Mouse (Mus musculus): Measurements from ENCODE around the gene Mtpn. TPM values are rescaled to one million over a fixed set of nuclear protein-coding genes. Genes with fewer than 3 reads are reported as not detected.
A peak's percentile ranks its signal among the peaks of the same experiment; 100 is the strongest.

Gene Mtpn
- polyA plus RNA-seq (2015; fragmentation: Nextera tagmentation; extraction: Ambion mirVana): 141 and 147 TPM in 2 replicates

DNA sequence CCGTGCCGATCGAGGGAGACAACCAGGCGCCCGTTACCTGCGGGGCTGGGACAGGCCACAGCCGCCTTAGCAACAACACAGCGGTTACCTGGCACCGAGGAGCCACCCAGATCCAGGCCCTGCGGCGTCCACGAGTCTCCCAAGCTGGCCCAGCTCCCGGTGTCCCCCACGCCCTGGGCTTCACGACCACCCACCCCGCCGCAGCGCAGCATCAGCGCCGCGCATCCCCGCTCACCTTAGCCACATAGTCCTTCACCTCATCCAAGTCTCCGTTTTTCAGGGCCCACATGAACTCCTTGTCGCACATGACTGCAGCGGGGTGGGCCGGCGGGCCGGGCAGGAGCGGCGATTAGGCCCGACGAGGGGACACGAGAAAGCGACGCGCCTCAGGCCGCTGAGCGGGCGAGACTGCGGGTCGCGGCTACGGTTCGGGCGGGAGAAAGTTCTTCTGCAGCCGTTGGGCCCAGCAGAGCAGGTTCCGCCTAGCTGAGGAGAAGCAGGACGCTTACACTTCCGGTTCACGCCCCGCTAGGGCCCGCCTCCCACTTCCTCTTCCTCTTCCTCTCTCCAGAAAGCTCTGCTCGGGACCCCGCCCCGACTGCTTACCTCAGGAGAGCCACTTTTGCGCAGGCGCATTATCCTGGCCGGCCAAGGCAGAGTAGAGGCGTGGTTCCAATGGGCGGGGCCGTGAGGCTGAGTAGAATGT lies at the start of gene Mtpn:
Mtpn (minus strand) TSS at position 585 of the 706 bp plus-strand sequence.
- no peaks in the 10 kb centered on the region for H3K9me3 ChIP-seq
- WGBS: under 1% methylated on average over 61 of the region's 61 CpGs

GRCm38 (mm10) chr6:35568731-35569130 lies 29.0 kb upstream of the Mtpn start:
- Histone ChIP-seq H3K9me3 (no peaks in the 10 kb centered on the region), H3K27ac (no peak overlapping the region), H3K4me1 (replicated peaks) (no peaks in the 10 kb centered on the region), H3K36me3 (no peaks in the 10 kb centered on the region), H3K4me3 (replicated peaks) (no peak overlapping the region), H3K9ac (no peak overlapping the region), H3K27me3 (replicated peaks) (no peaks in the 10 kb centered on the region), H3K4me2 (replicated peaks) (no peak overlapping the region)
- ATAC-seq: no peak

More for the DNA sequence above, at the start of gene Mtpn:
- Histone ChIP-seq H3K4me3 (replicated peaks) (peak within 1 kb of the TSS; percentile 97), H3K9ac (peak within 1 kb of the TSS; percentile 93), H3K27ac (peak within 1 kb of the TSS; percentile 87), H3K36me3 (no peaks in the 10 kb centered on the region), H3K4me1 (replicated peaks) (no peaks in the 10 kb centered on the region), H3K4me2 (replicated peaks) (peak within 1 kb of the TSS; percentile 60), H3K27me3 (replicated peaks) (no peaks in the 10 kb centered on the region)
- peak; percentile 100 for ATAC-seq

DNA sequence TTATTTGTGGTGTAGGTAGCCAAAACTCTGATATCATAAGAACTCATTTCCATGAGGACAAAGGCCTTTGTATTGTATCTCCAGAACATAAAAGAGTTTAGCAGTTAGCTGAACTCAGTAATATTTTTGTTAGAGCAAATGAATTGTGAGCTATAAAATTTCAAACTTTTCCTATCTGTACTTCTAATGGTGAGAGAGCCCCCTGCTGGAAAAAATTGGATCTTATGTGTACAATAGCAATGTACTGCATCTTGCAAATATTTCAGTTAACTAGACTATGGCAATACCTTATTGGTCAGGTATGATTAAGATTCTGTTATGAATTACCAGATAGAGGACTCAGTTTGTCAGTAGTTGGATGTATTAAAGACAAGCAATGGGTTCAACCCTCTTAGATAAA lies 28.1 kb upstream of the Mtpn start:
- no peak for ATAC-seq
- H3K36me3 ChIP-seq: no peaks in the 10 kb centered on the region
- no peaks in the 10 kb centered on the region for H3K9me3 ChIP-seq
- H3K27ac ChIP-seq: no peak overlapping the region
- no peaks in the 10 kb centered on the region for H3K27me3 ChIP-seq (replicated peaks)
- no peak overlapping the region for H3K4me2 ChIP-seq (replicated peaks)
- no peak overlapping the region for H3K4me3 ChIP-seq (replicated peaks)
- no peaks in the 10 kb centered on the region for H3K4me1 ChIP-seq (replicated peaks)
- H3K9ac ChIP-seq: no peak overlapping the region

DNA sequence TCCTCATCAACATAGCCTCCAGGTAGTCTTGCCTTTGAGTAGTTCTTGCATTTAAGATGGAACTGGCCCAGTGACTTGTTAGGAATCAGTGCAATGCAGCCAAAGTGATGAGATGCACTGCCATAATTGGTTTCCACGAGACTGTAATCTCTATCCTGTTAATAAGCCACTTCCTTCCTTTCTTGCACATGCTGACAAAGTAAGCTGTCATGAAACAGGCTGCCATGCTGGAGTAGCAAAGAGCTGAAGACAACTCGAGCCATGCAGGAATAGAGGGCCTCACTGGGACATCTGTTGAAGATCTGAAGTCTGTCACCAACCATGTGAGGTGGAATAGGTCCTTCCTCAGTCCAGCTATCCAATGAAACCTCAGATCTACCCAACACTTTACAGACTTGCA lies 20.3 kb upstream of the Mtpn start:
- 69% methylated on average over 2 of the region's 2 CpGs for WGBS

DNA sequence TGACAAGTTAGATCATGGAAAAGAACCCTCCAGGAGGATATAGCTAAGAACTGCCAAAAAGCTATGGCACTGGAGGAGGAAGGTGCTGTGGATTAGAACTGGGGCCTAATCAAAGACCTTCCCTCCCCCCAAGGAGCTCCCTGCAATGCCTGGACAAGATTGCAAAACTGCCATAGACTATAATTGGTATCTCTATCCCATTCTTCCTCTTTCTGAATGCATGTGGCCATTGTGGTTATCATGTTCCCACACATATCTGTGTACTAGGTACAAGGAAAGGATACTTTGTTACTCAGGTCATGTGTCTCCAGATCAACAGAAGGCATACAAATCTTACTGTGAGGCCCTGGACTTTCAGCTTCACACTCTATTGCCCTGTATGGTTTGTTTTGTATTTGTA lies 4.7 kb upstream of the Mtpn start:
- no peaks in the 10 kb centered on the region for H3K36me3 ChIP-seq
- H3K4me1 ChIP-seq (replicated peaks): no peaks in the 10 kb centered on the region
- H3K27ac ChIP-seq: no peak overlapping the region
- H3K9ac ChIP-seq: no peak overlapping the region
- H3K9me3 ChIP-seq: no peaks in the 10 kb centered on the region; the same call in 1 of the 2 replicates
- H3K4me3 ChIP-seq (replicated peaks): no peak overlapping the region
- H3K27me3 ChIP-seq (replicated peaks): no peaks in the 10 kb centered on the region
- no peak for ATAC-seq
- no peak overlapping the region for H3K4me2 ChIP-seq (replicated peaks)

More for the DNA sequence above, 20.3 kb upstream of the Mtpn start:
- no peak overlapping the region for H3K27ac ChIP-seq
- H3K4me2 ChIP-seq (replicated peaks): no peak overlapping the region
- no peak overlapping the region for H3K9ac ChIP-seq
- no peak overlapping the region for H3K4me3 ChIP-seq (replicated peaks)
- no peaks in the 10 kb centered on the region for H3K36me3 ChIP-seq
- no peak for ATAC-seq
- no peaks in the 10 kb centered on the region for H3K27me3 ChIP-seq (replicated peaks)
- no peaks in the 10 kb centered on the region for H3K9me3 ChIP-seq
- no peaks in the 10 kb centered on the region for H3K4me1 ChIP-seq (replicated peaks)

- no peaks in the 10 kb centered on the region; the same call in 1 of the 2 replicates for H3K9me3 ChIP-seq
Observed at GRCm38 (mm10) chr6:35542656-35543400, 3.1 kb upstream of the Mtpn start.

DNA sequence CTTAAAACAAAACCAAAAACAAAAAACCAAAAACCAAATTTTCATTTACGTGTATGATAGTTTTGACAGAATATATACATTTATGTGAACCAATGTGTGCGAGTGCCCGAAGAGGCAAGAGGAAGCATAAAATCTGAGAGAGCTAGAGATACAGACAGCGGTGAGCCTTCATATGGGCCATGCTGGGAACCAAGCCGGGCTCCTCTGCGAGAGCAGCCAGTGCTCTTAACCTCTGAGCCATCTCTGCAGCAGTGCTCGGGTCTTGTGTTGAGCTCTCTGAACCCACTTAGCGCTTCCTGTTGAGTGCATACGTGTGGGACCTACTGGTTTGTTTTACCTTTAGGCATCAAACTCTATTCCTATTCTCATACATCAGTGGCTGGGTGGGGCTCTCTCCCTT lies 689 bp upstream of the Mtpn start:
- no peak overlapping the region for H3K4me2 ChIP-seq (replicated peaks)
- ATAC-seq: no peak
- H3K36me3 ChIP-seq: no peaks in the 10 kb centered on the region
- H3K4me3 ChIP-seq (replicated peaks): no peak overlapping the region
- no peak overlapping the region for H3K9ac ChIP-seq
- 93% methylated on average over 9 of the region's 9 CpGs for WGBS
- H3K27ac ChIP-seq: no peak overlapping the region
- no peaks in the 10 kb centered on the region for H3K27me3 ChIP-seq (replicated peaks)
- no peaks in the 10 kb centered on the region for H3K9me3 ChIP-seq
- no peaks in the 10 kb centered on the region for H3K4me1 ChIP-seq (replicated peaks)

More at GRCm38 (mm10) chr6:35542656-35543400, 3.1 kb upstream of the Mtpn start:
- H3K27ac ChIP-seq: no peak overlapping the region
- ATAC-seq: no peak
- H3K4me3 ChIP-seq (replicated peaks): no peak overlapping the region
- 78% methylated on average over 8 of the region's 8 CpGs for WGBS
- no peaks in the 10 kb centered on the region for H3K36me3 ChIP-seq
- no peak overlapping the region for H3K9ac ChIP-seq
- no peak overlapping the region for H3K4me2 ChIP-seq (replicated peaks)
- H3K4me1 ChIP-seq (replicated peaks): no peaks in the 10 kb centered on the region
- H3K27me3 ChIP-seq (replicated peaks): no peaks in the 10 kb centered on the region

DNA sequence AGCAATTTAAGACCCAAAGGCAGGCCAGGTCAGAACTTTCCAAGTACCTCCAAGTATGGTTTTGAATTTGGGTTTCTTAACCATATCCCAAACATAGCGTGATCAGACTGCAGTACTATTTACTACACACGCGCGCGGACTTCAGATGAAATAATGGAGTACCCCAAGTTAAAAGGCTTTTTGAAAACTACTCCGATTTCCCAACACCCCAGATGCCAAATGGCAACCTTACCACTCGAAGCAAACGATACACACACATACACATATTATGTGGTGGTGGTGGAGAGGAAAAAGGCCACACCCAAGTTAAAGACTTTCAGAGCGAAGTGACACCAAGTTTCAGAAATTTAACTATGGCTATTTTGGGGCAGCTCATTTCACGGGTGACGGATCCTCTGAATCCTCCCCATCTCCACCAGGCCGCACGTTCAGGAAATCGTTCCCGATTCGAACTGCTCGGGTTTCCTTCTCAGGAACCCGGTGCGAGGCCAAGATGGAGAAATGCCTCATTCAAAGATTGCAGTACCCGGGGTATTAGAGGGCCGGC lies 858 bp downstream of the Mtpn start:
- peak overlapping the region; percentile 87 for H3K27ac ChIP-seq
- H3K36me3 ChIP-seq: no peaks in the 10 kb centered on the region
- WGBS: 3% methylated on average over 21 of the region's 21 CpGs
- no peak for ATAC-seq
- H3K9me3 ChIP-seq: no peaks in the 10 kb centered on the region
- H3K27me3 ChIP-seq (replicated peaks): no peaks in the 10 kb centered on the region
- no peaks in the 10 kb centered on the region for H3K4me1 ChIP-seq (replicated peaks)
- peak overlapping the region; percentile 60 for H3K4me2 ChIP-seq (replicated peaks)
- peak overlapping the region; percentile 97 for H3K4me3 ChIP-seq (replicated peaks)
- peak overlapping the region; percentile 93 for H3K9ac ChIP-seq

DNA sequence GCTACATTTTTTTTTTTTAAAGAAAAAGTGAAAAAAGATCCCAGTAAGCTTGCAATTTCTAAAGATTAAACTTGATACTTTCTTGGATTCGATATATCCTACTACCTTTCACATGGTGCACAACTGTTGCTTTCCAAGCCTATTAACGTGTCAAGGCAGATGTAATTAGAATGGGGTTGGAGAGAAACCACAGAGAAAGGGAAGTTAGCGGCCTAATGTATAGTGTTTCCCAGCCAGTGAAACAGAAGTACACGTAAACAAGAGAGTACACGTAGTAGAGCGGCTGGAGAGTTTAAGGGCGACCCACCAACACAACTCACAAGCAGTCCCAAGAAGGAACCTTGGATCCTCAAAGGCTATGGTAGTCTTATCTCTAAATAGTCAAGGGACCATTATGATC lies 3.7 kb downstream of the Mtpn start:
- Histone ChIP-seq H3K27me3 (replicated peaks) (no peaks in the 10 kb centered on the region), H3K4me2 (replicated peaks) (no peak overlapping the region), H3K27ac (no peak overlapping the region), H3K4me1 (replicated peaks) (no peaks in the 10 kb centered on the region), H3K9ac (no peak overlapping the region), H3K9me3 (no peaks in the 10 kb centered on the region), H3K4me3 (replicated peaks) (no peak overlapping the region), H3K36me3 (no peaks in the 10 kb centered on the region)
- no peak for ATAC-seq
- WGBS: 82% methylated on average over 7 of the region's 7 CpGs

DNA sequence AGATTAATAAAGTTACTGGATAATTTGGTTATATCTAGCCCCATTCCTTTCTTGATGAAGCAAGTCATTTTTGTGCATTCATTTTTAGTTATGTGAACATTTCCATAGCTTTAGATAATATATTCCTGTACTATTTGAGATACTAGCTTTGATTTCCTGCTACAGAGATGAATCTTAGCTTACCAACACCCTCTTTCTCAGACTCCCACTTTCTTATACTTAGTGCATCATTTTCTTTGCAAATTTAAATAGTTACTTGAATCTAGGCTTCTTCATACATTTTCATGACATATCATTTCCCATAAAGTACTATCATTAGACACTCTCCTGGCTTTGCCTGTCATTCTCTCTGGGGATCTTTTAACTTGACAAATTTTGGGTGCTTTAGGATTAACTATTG lies 26.3 kb downstream of the Mtpn start:
- no peak for ATAC-seq
- no peaks in the 10 kb centered on the region for H3K36me3 ChIP-seq
- no peak overlapping the region for H3K4me3 ChIP-seq (replicated peaks)
- no peaks in the 10 kb centered on the region for H3K27me3 ChIP-seq (replicated peaks)
- H3K27ac ChIP-seq: no peak overlapping the region
- no peaks in the 10 kb centered on the region for H3K4me1 ChIP-seq (replicated peaks)
- no peak overlapping the region for H3K4me2 ChIP-seq (replicated peaks)
- no peak overlapping the region for H3K9ac ChIP-seq
- H3K9me3 ChIP-seq: no peaks in the 10 kb centered on the region

DNA sequence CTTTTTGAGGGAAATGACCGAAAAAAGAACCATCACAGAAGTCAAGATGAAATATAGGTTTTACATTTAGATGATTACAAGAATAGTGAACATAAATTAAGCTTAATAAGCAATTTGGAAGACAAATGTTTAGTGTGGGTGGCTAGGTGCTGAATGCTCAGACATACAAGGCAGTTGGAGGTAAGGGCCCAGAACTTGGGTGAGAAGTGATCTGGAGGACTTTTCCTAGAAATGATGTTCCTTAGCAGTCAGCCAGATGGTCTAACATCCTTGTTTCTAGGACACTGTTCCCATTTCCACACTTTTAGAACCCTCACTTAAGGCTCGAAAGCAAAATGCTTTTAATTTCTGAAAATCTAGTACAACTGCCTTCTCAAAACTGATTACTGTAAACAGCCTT lies 34.9 kb downstream of the Mtpn start:
- Histone ChIP-seq H3K27me3 (replicated peaks) (no peaks in the 10 kb centered on the region), H3K9me3 (no peaks in the 10 kb centered on the region), H3K4me2 (replicated peaks) (no peak overlapping the region), H3K36me3 (no peaks in the 10 kb centered on the region), H3K4me1 (replicated peaks) (no peaks in the 10 kb centered on the region), H3K9ac (no peak overlapping the region), H3K4me3 (replicated peaks) (no peak overlapping the region), H3K27ac (no peak overlapping the region)
- ATAC-seq: no peak
- 84% methylated on average over 2 of the region's 2 CpGs for WGBS

- H3K9ac ChIP-seq: no peak overlapping the region
- H3K27me3 ChIP-seq (replicated peaks): no peaks in the 10 kb centered on the region
- 84% methylated on average over 2 of the region's 2 CpGs for WGBS
- no peaks in the 10 kb centered on the region for H3K9me3 ChIP-seq
- H3K4me3 ChIP-seq (replicated peaks): no peak overlapping the region
- H3K27ac ChIP-seq: no peak overlapping the region
- H3K4me1 ChIP-seq (replicated peaks): no peaks in the 10 kb centered on the region
- ATAC-seq: no peak
- no peak overlapping the region for H3K4me2 ChIP-seq (replicated peaks)
- no peaks in the 10 kb centered on the region for H3K36me3 ChIP-seq
Observed at GRCm38 (mm10) chr6:35502904-35503303, 36.8 kb downstream of the Mtpn start.
